In genomic region chr17:12750591-12751170, GRCm38 (mm10) we compare ENCODE assay signal across 11 mouse cellular contexts. TPM values are rescaled to one million over a fixed set of nuclear protein-coding genes. Genes with fewer than 3 reads are reported as not detected.
DNase-seq lines count a peak whose midpoint lies in the region; ATAC-seq and TF ChIP-seq lines count a peak whose summit lies in the region.
"Had no signal": no experiment of that assay in that cellular context is flagged by ENCODE, and none has a peak within 500 bp of the region (broad histone marks: within the 10 kb centered on the region; RNA-seq: fewer than 3 reads in every experiment).

No protein-coding gene starts in this region.

- TF ChIP-seq EP300 in stomach, postnatal 0 days (optimal IDR thresholded peaks at IDR 0.05): no peak

- no peaks in the 10 kb centered on the region for H3K9me3 ChIP-seq in heart, embryonic 10.5 days
- no peaks in the 10 kb centered on the region for H3K9me3 ChIP-seq in lung, embryonic 16.5 days (ENCODE audit: control insufficient read depth, low read length)
- H3K9me3 ChIP-seq in stomach, postnatal 0 days (ENCODE audit: control insufficient read depth, low read length): no peaks in the 10 kb centered on the region
- H3K9me3 ChIP-seq: neural tube, embryonic 12.5 days had no signal

- WGBS in heart, embryonic 10.5 days: 42% methylated on average over 9 of the region's 9 CpGs
- WGBS in lung, embryonic 16.5 days: 26% methylated on average over 9 of the region's 9 CpGs
- WGBS in stomach, postnatal 0 days: 27% methylated on average over 9 of the region's 9 CpGs

- H3K36me3 ChIP-seq in heart, embryonic 10.5 days: peaks cover 77% of the 10 kb centered on the region
- peaks cover 17% of the 10 kb centered on the region for H3K36me3 ChIP-seq in lung, embryonic 16.5 days (ENCODE audit: control insufficient read depth, insufficient read depth, low read length)
- H3K36me3 ChIP-seq in stomach, postnatal 0 days (ENCODE audit: control insufficient read depth, insufficient read depth, low read length): no peaks in the 10 kb centered on the region

- ATAC-seq in lung, embryonic 16.5 days (ENCODE audit: low read depth): peak; percentile 13; the same call in 1 of the 2 replicates
- peak; percentile 42 for ATAC-seq in inflammation-experienced regulatory T-cells, adult 6 months
- ATAC-seq in stomach, postnatal 0 days (ENCODE audit: low FRiP score, low TSS enrichment): no peak

- DNase-seq in heart, embryonic 10.5 days (ENCODE audit: low spot score): no peak
- no peak for DNase-seq in heart, postnatal 10 days
- DNase-seq in lung, postnatal 25 days (ENCODE audit: low spot score): no peak
- DNase-seq in stomach, postnatal 0 days (ENCODE audit: low spot score): no peak
- no peak for DNase-seq in embryo, embryonic 9.5 days (ENCODE audit: extremely low spot score)
- DNase-seq in ovary, postnatal 36 days (ENCODE audit: low spot score): no peak
- DNase-seq: cerebellum, postnatal 10 days had no signal

- H3K27me3 ChIP-seq in heart, embryonic 10.5 days (ENCODE audit: insufficient read depth, poor library complexity, severe bottlenecking): no peaks in the 10 kb centered on the region
- H3K27me3 ChIP-seq in lung, embryonic 16.5 days (ENCODE audit: control insufficient read depth, insufficient read depth, low read depth, low read length): no peaks in the 10 kb centered on the region
- no peaks in the 10 kb centered on the region for H3K27me3 ChIP-seq in stomach, postnatal 0 days (ENCODE audit: control insufficient read depth, insufficient read depth, low read length)
- H3K27me3 ChIP-seq: neural tube, embryonic 12.5 days had no signal

- intact Hi-C loops in heart, postnatal 10 days (cut with DNase I): no loop called here

- peaks cover 90% of the 10 kb centered on the region for H3K4me1 ChIP-seq in heart, embryonic 10.5 days
- H3K4me1 ChIP-seq in lung, embryonic 16.5 days (replicated peaks; ENCODE audit: control insufficient read depth, insufficient read depth, low read length): peaks cover 74% of the 10 kb centered on the region
- peaks cover 34% of the 10 kb centered on the region for H3K4me1 ChIP-seq in stomach, postnatal 0 days (replicated peaks; ENCODE audit: control insufficient read depth, insufficient read depth)

- peak overlapping the region; percentile 28 for H3K4me3 ChIP-seq in heart, embryonic 10.5 days
- no peak overlapping the region for H3K4me3 ChIP-seq in lung, embryonic 16.5 days (ENCODE audit: low read length)
- H3K4me3 ChIP-seq in stomach, postnatal 0 days (ENCODE audit: low read depth, low read length): no peak overlapping the region
- H3K4me3 ChIP-seq: neural tube, embryonic 12.5 days had no signal

- H3K27ac ChIP-seq in heart, embryonic 10.5 days: peak overlapping the region; percentile 72
- peak overlapping the region; percentile 84 for H3K27ac ChIP-seq in lung, embryonic 16.5 days (ENCODE audit: low read length)
- peak overlapping the region; percentile 93 for H3K27ac ChIP-seq in stomach, postnatal 0 days (replicated peaks)
- H3K27ac ChIP-seq: macrophage; neural tube, embryonic 12.5 days had no signal

- no peak for TF ChIP-seq CTCF in stomach, postnatal 0 days (IDR thresholded peaks at IDR 0.05; ENCODE audit: low read depth)

- peak overlapping the region; percentile 38 for H3K4me2 ChIP-seq in lung, embryonic 16.5 days (ENCODE audit: low read depth, low read length)
- H3K4me2 ChIP-seq in stomach, postnatal 0 days (replicated peaks; ENCODE audit: low read depth): peak overlapping the region; percentile 36
- H3K4me2 ChIP-seq: neural tube, embryonic 12.5 days had no signal

- peak overlapping the region; percentile 43; the same call in 1 of the 2 replicates for H3K9ac ChIP-seq in lung, embryonic 16.5 days (ENCODE audit: low read length)
- peak overlapping the region; percentile 27; the same call in 1 of the 2 replicates for H3K9ac ChIP-seq in stomach, postnatal 0 days (ENCODE audit: low read length)
- H3K9ac ChIP-seq: neural tube, embryonic 12.5 days had no signal

RNA-seq across cellular contexts. Expression of gene Igf2r, which starts 18.8 kb away (rescaled TPM):
- 141 and 272 TPM in 2 replicates for polyA plus RNA-seq in heart, embryonic 10.5 days (2016; fragmentation: Nextera tagmentation; extraction: Ambion mirVana)
- 100 to 1,000 TPM; 180 to 214 TPM for total RNA-seq in heart, postnatal 10 days (2021)
- polyA plus RNA-seq in lung, embryonic 16.5 days (2015; fragmentation: Nextera tagmentation; extraction: Ambion mirVana): 59.0 and 64.4 TPM in 2 replicates
- 10 to 100 TPM; 14.8 to 40.1 (median 36.0) TPM for polyA plus RNA-seq in inflammation-experienced regulatory T-cells, adult 6 months (2017; shearing (Covaris generic))
- polyA plus RNA-seq in stomach, postnatal 0 days (2015; fragmentation: Nextera tagmentation; extraction: Ambion mirVana): 9.4 and 9.6 TPM in 2 replicates
